Mouse (Mus musculus): ENCODE measurements around the gene Gpc1.

Gene Gpc1

DNA sequence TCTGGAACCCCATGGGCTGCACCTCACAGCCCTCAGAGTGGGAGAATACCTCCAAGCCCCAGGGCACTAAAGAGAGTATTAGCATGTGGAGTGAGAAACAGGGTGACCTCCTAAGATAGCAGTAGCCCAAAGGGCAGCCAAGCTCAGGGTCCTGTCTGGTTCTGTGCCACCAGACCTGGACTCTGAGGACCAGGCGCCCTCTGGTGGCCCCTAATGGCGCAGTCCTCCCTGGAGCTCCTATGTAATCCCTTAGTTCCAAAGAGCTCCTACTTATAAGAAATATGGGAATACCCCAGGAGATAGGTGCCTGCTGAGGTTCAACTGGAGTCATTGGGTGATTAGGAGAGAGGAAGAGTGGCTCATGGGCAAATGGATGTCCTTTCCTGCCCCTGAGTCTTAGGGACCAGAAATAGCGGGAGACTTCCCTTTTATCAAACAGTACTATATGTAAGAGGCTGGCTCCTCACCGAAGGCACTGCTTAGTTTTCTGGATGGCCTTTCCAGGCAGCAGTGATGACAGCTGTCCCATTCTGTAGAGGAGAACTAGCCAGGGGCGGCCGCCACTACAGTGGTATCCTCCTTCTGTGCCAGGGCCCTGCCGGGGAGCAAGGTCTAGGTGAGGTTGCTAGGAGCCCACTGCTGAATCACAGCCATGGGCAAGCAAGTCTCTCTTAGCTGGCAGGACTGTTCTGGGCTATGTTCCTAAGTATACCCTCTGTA is 2.7 kb downstream of the Gpc1 start:
- DNase-seq (ENCODE audit: low read depth, low spot score) = peak; percentile 82

DNA sequence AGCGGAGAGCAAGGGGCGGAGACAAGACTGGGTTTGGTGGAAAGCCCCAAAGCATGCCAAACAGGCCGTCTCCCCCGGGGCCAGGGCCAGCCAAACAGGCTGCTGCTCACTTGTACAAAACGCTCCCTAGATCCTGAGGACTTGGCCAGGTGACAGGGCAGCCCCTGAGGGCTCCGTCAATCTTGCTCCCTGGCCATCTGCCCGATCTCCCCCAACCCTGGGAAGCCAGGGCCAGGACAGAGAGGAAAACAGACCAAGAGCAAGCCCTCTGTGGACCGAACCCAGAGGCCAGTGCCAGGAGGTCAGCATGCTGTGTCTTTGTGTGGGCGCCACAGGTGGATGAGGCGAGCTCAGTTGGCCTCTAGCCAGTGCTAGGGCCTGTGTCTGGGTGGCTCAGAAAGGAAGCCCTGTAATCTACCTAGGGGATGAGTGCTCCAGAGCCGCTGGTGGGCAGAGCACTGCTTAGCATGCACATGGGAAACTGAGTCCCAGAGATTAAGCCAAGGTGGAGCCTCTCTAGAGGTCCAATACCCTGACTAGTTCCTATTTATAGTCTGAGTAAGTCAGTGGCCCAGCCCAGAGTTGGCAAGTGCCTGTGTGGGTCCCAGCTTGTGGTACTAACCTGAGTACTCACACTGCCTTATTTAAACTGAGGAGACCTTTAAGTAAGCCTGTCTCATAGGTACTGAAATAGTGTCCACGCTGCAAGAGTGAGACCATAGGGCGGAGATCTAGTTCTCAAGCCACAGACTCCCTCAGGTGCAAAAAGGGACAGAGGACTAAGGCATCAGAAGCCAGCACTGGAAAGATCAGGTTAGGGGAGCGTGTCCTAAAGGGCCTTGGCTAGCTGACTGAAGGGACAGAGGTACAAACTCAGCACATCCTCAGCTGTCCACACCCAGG is 6.7 kb downstream of the Gpc1 start:
- DNase-seq (ENCODE audit: low read depth, low spot score) = no peak

DNA sequence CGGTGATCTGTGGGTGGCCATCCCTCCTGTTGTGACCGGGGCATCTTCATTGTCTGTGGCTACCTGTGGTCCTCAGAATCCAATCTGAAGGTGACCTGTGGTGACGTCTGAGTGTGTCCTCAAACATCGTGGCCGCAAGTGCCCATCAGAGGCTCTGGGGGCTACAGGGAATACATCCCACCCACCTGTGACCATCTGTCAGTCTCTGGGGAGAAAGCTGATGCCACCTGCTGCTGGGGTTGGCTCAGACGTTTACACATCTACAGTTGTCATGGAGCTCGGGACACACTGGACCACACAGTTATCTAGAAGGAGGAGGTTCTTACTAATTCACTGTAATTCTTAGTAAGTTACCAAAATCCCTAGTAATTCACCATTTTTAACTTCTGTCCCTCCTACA is 7.8 kb downstream of the Gpc1 start:
- DNase-seq (ENCODE audit: low read depth, low spot score) = no peak

DNA sequence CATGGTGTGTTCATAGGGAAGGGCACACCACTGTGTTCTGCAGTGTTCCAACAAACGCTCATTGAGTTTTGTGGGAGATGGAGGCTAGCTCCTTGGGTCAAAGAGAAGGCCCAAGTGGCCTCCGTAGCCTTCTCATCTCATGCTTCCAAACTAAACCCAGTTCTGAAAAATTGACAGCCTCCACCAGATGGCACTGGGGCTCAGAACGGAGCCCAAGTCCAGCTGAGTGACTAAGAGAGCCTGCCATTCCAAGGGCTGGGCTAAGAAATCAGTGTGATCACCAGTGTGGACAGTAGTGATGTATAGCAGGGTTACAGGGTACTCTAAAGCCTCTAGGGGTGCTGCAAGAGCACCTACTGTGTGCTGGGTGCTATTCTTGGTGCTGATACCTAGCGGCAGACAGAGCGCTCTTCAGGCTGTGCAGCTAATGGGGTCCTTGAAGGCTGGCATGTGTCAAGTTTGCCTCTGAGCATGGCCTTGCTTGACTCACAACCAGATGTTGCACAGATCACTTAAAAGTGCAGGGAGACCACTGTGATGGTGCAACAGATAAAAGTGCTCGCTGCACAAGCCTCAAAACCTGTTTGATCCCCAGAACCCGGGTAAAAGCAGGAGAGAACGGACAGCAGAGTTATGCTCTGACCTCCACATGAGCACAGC is 8.9 kb downstream of the Gpc1 start:
- DNase-seq (ENCODE audit: low read depth, low spot score) = peak; percentile 26

DNA sequence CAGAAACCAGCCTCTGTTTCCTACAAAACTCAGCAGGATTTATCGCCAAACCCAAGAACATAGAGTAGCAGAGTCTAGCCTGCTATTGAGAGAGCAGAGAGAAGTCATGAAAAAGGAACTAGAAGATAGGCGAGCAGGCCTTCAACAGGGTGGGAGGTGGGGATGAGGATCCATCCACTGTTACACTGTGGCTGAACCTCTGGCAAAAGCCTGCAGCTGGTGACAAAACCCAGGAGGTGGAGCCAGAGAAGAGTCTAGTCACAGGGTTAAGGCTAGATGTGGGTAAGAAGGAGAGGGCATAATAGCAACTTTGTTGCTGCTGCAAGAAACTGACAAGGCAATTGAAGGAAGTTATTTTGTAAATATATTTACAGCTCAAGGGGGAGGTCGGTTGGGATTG is 10.0 kb downstream of the Gpc1 start:
- DNase-seq (ENCODE audit: low read depth, low spot score) = peak; percentile 30

DNA sequence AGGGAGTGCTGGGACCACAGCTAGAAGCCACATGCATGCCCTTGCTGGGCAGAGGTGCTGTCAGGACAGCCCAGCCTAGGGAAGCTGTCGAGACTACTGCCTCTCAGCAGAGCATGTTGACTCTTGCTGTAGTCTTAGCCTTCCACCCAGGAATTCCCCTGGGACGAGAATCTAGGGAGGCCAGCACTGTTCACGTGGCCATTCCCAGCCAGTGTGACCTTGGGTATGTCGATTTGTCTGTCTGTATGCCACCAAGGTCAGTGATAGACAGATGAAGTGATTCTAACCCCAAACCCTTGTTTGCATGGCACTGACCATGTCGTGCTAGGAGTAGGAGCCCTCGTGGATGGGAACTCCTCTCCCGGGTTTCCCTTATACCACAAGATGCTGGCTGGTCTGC is 14.4 kb downstream of the Gpc1 start:
- DNase-seq (ENCODE audit: low read depth, low spot score) = no peak

DNA sequence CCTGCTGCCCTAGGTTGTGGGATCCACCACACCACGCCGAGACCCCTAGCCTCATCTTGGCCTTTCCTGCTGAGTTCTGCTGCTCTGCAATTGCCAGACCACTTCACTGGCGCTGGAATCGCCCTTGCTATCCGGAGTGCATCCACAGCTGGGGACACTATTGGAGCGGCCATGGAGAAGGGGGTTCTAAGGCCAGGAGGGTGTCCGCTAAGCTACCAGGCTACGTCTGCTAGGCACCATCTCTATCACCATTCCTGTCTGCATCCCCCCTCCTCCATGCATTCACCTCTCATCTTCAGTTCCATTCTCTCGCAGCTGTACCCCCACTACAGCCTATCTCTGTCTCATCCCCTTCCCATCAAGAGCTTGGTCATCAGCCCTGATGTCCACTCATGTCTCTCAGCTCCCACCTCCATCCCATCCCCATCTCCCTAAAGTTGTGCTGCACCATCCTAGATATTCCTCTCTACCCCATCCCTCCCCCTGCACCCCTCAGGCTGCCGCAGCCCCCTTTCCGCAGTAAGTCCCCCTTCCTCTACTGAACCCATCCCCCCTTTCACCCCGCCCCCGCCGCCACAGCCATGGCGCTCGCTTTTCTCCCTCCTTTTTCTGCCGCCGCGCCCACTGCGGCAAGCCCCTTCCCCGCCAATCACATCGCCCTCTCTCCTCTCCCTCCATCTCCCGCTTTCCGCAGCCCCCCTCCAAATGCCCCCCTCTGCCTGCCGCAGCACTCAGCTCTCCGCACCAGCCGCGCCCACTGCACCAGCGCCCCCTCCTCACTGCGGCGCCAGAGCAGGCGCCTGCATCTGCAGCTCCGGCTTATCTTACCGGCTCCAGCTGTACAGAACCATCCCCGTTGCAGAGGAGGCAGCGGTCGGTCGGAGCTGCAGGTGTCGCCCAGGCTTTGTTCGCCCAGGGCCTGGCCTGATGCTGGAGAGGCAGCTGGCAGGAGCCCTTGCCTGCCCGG is 16.7 kb downstream of the Gpc1 start:
- DNase-seq (ENCODE audit: low read depth, low spot score) = peak; percentile 17

DNA sequence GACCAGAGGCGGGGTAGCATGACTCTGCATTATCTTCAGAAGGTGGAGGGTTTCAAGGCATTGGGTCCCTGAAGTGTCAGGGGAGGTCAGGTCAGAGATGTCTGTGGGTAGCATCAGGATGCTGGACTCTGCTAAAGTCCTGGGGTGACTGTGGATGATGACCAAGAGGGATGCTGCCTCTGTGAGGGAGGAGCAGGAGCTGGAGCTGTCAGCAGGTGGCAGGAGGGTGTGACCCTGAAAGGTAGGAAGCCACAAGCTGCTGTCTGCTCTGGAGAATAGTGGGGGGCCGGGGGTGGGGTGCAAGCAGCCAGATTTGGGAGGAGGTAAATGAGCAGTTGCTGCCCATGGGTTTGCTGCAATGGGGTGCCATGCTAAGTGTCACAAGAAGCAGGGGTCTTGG is 18.0 kb downstream of the Gpc1 start:
- DNase-seq (ENCODE audit: low read depth, low spot score) = peak; percentile 46

DNA sequence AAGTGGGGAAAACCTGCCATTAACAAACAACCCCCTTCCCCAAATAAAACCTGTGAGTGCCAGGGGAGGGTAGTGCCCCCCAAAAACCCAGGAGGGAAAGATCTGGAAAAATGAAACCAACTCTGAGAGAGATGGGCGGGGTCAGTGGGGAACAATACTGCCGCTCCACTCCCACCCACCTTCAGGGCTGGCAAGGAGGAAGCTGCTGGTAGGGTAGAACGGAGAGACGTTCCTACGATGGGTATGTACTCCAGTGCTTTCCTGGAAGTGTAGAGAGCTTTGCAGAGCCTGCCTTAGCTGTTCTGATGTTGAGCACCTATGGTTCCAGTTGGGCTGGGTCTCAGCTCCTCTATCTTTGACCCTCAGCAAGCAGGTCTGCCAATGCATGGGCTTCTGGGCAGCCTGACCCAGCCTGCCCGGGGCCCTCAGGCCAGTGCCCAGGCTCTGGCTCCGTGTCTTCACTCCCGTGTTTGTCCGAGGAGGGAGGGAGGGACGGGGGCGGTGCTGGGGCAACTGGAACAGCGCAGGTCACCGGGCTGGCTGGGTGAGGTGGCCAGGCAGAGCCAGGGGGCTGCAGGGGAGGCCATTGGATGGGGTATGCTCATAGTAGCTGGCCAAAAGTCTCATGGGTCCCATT is 18.6 kb downstream of the Gpc1 start:
- DNase-seq (ENCODE audit: low read depth, low spot score) = peak; percentile 23

DNA sequence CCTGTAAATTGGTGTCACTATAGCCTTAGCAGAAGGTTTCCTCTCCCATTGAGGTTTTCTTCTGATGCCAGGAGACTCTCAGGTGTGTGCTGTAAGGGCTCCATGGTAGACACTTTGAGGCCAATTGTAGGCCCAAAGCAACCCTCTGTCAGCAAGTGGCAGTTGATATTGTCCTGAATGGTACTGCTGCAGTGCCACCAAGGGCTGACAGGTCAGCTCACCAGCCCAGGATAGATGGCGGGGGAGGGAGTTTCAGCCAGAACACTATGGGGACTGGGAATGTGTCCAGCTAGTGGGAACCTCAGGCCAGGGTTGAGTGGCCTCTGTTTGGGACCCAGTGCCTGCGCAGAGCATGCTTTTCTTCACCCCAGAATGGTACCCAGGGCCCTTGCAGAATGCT is 21.0 kb downstream of the Gpc1 start:
- DNase-seq (ENCODE audit: low read depth, low spot score) = no peak

DNA sequence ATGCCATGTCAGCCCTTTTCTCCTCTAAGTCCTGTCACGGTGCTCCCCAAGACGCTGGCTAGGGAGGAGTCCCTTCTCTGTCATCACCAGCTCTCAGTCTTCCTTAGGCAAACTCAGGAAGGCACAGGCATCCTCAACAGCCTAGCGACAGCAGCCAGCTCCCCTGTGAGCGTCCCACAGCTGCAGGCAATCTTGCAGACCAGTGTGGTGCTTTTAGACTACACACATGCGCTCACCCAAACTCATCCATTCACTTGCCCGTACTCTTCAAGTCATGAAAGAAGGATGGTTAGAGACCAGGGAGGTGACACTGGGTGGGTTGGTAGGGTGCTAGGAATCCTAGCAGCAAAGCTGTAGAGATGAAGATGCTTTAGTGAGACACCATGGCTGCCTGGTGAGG is 30.1 kb downstream of the Gpc1 start:
- DNase-seq (ENCODE audit: low read depth, low spot score) = no peak

DNA sequence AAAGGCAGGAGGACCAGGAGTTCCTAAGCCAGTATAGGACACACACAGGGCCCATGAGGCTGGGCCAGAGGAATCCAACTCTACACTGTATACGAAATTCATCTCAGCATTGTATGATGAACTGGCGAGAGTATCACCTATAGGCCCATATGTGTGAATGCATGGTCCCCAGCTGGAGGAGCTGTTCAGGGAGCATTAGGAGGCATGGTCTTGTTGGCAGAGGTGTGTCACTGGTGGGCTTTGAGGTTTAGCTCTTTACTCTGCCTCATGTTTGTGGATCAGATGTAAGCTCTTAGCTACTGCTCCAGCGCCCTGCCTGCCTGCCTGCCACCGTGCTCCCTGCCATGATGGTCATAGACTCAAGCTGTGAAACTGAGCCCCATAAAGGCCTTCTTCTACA is 31.8 kb downstream of the Gpc1 start:
- DNase-seq (ENCODE audit: low read depth, low spot score) = no peak

DNA sequence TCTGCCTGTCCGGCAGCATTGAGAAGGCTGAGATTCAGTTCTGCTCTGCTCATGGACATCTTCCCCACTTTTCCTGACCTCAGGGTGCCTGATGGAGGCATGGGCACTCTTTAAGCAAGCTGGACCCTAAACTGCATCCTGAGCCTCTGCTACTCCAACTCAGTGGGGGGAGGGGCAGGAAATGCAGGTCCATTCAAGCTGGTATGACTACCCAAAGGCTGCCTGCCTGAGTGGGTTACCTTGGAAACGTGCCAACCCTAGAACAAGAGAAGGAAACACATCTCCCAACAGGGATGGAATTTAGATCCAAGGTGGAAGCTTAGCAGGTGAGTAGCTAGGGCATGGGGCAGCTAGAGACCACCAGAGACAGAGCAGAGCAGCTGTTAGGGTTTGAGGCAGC is 34.7 kb downstream of the Gpc1 start:
- DNase-seq (ENCODE audit: low read depth, low spot score) = no peak

DNA sequence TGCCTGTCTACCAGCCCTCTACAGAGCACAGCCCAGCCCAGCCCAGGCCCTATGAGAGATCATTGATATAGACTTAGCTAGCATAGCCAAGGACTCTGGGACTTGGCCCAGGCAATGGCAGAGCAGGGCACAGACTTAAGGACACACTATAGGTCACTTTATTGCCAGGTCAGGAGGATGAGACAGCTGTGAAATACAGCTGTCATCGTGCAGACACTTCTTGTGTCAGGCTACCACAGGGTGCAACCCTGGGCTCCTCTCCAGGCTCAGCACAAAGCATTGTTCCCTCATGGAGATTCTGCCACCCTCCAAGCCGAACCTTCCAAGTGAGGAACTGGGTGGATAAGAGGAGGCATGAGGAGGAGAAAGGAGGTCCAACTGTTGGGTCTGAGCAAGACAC is 38.5 kb downstream of the Gpc1 start:
- no peak for DNase-seq (ENCODE audit: low read depth, low spot score)

DNA sequence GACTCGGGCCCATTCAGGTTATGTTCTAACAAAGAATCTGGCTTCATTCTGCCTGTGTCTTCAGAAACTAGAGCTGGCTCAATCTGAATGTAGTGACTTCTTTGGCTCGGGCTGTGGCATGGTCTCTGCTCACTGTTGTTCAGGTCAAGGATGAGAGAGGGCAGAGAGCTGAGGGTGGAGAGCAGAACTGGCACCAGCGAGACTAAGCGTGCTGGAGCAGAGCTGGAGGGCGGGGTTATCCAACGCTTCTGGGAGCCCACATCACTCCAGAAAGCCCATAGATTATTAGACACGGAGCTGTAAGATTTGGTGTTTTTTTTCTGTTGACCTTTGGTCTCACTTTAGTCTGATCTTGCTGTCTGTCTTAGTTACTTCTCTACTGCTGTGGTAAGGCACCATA is 41.2 kb downstream of the Gpc1 start:
- no peak for DNase-seq (ENCODE audit: low read depth, low spot score)

DNA sequence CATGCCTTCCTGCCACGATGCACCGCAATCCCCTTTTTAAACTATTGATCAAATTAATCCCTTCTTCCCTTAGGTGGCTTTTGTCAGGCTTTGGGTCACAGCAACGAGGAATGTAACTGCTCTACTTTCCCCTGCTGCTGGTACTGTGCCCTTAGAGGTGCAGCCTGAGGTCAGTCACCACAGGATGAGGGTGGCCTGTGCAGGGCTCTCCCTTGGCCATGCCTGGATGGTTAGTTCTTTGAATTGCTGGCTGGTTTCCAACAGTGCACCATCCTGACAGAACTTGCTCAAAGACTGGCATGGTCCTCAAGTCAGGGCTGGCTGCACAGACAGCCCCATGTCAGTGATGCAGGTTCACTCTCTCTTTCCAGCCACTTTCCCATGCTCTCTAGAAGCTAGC is 42.6 kb downstream of the Gpc1 start:
- DNase-seq (ENCODE audit: low read depth, low spot score) = no peak

DNA sequence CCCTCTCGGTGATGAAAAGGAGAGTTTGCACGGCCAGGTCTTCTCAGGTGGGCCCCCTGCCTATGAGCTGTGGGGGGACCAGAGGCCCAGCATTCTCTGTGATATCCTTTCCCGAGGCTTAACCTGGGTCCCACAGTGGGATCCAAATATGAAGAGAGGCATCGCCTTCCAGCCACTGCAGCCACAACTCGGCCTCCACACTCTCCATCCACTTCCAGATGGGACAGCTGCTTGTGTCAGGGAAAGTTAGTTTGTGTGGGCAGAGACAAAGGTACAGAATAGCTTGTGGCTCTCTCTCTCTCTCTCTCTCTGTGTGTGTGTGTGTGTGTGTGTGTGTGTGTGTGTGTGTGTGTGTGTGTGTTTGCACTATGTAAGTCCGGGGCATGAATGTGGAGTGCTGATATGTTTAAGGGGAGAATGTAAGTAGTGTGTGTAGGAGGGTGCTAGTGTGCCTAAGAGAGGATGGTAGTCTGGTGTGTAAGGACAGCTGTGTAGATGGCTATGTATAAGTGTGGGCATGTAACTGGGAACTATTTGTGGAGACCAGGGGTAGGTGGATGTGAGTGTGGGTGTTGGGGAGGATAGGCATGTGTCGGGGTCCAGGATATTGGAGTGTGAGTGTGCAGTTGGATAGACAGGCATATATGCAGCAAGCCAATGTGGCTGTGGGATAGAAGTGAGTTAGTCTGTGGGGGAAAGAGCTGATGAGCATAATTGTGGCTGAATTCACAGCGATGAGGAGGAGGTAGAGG is 44.1 kb downstream of the Gpc1 start:
- DNase-seq (ENCODE audit: low read depth, low spot score) = no peak

DNA sequence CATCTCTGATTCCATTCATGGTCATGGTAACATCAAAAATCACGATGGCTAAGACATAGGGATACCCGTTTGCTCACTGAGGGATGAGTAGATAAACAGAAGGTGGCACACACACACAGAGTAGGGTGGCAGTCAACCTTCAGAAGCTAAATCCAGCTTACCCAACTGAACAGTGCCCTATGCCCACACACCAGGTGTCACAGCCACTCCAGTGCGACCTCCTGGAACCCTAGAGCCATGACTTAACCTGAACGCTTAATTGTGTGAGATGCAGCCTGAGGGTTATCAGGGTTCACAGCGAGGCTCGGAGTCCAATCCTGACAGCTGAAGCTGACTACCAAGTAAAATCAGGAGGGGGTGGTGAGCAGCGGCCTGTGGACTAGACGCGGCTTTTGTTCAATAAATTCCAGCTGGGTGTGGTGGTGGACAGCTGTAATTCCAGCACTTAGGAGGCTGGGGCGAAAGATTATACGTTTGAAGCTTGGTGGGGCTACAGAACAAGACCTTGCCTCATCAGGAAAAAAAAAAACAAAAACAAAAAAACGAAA is 46.1 kb downstream of the Gpc1 start:
- DNase-seq (ENCODE audit: low read depth, low spot score) = no peak

DNA sequence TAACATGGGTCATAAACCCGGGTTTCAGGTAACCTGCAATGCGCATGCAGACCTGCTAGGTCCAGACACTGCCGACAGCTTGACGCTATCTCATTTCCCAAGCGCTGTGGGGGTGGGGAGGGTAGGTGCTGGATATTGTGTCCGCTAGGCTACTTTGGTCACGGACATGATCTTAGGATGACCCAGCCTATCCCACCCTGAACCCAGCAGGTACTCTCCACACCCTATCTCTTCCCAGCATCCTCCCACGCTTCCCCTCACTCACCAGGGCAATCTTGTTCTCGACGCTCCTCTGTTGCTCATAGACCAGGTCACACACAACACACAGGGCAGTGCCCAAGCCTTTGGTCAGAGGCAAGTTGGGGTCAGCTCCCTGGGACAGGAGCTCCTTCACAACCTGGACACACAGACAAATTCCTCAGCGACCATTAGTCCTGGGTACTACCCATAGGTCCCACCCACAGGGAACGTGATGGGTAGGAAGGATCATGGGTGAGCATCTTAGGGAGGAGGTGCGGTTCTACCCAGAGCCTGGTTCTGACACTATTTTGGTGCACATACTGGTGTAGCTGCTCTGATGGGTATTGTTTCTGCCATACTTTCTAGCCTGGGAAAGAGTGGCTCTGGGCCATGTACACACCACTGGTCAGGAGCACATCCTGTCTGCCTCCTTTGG is 46.8 kb downstream of the Gpc1 start:
- no peak for DNase-seq (ENCODE audit: low read depth, low spot score)

Measured in ZHBTc4 (cell line).